Mouse (Mus musculus): ENCODE results near the gene Kpna7. TPM values are rescaled to one million over a fixed set of nuclear protein-coding genes. Genes with fewer than 3 reads are reported as not detected.
"Not testable (repeated sequence)": the region's sequence is repeated elsewhere in the genome, so short reads cannot be mapped to it uniquely, and the experiment has no call there.

Kpna7 gene
- polyA plus RNA-seq, 1 experiment from 2014 or later, result not detected

GRCm38 (mm10) chr5:145116916-145117315 lies 33.1 kb upstream of the Kpna7 start:
- Histone ChIP-seq H3K36me3 (no peaks in the 10 kb centered on the region), H3K4me3 (replicated peaks) (no peak overlapping the region), H3K27me3 (peaks cover 31% of the 10 kb centered on the region), H3K9ac (replicated peaks) (no peak overlapping the region), H3K27ac (no peak overlapping the region), H3K4me2 (replicated peaks) (no peak overlapping the region), H3K4me1 (replicated peaks) (peaks cover 14% of the 10 kb centered on the region), H3K9me3 (no peaks in the 10 kb centered on the region)
- no peak for ATAC-seq
- WGBS, result 44% methylated on average over 10 of the region's 10 CpGs

DNA sequence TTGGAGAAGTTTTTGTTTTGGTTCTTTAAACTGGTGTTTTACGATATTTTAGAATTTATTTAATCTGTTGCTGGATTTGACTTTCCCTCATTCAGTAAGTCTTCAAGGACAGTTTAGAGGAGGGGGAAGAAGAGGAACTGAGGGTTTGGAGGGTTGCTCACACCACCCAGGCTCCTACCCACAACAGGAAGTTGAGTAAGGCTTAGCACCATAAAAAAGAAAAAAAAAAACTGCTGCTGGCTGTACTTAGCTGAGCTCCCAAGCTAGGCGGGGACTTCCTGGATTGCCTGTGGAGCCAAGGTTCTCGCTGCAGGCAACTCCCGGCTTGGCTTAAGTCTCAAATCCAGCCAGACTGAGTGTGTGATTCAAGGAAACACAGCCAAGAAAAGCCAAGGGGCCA lies 32.5 kb upstream of the Kpna7 start:
- H3K9ac ChIP-seq (replicated peaks), result no peak overlapping the region
- no peak overlapping the region for H3K27ac ChIP-seq
- H3K9me3 ChIP-seq, result no peaks in the 10 kb centered on the region
- peaks cover 2% of the 10 kb centered on the region; the same call in 1 of the 2 replicates for H3K36me3 ChIP-seq
- ATAC-seq, result no peak
- no peak overlapping the region for H3K4me2 ChIP-seq (replicated peaks)
- H3K4me1 ChIP-seq (replicated peaks), result peaks cover 14% of the 10 kb centered on the region
- no peak overlapping the region for H3K4me3 ChIP-seq (replicated peaks)
- 66% methylated on average over 4 of the region's 4 CpGs for WGBS
- H3K27me3 ChIP-seq, result peaks cover 31% of the 10 kb centered on the region

GRCm38 (mm10) chr5:145115736-145116135 lies 31.9 kb upstream of the Kpna7 start:
- Histone ChIP-seq H3K27ac (no peak overlapping the region), H3K4me2 (replicated peaks) (no peak overlapping the region), H3K9ac (replicated peaks) (no peak overlapping the region), H3K36me3 (peaks cover 8% of the 10 kb centered on the region), H3K9me3 (no peaks in the 10 kb centered on the region), H3K27me3 (peaks cover 31% of the 10 kb centered on the region), H3K4me1 (replicated peaks) (peaks cover 14% of the 10 kb centered on the region), H3K4me3 (replicated peaks) (no peak overlapping the region)
- no peak for ATAC-seq
- 95% methylated on average over 5 of the region's 5 CpGs for WGBS

DNA sequence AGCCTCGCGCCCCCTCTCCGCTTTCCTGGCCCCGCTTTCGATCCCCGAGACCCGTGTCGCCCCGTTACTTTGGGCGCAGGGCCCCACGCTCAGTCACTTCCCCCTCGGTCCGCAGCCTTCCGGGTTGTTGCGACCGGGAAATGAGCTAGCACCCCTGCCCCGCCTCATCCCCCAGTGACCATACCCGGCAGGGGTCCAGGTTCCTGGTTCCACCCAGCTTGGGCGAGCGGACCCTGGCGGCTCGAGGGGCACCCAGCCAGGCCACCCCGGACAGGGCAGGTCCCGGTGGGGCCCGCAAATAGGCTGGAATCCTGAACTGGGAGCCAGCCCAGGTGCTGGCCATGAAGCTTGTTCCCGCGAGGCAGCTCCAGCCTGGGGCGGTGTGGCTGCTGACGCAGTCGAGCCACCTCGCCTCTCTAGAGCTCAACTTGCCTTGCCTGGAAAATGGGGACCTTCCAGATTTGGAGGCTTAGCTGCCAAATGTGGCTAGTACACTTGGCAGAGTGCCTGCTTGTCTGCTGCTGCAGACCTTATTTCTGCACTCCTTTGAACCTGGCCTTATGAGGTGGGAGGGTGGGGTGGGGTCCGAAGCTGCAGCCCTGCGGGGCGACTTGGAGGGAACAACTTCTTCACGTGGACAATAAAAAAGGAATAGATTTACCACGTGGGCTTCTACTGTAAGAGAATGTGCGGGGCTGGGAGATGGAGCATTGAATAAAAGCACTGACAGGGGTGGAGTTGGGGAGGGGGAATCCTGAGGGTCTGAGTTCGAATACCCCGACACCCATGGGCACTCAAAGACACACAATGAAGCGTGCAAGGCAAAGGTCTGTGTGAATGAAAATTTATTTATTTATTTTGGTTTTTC lies 31.0 kb upstream of the Kpna7 start:
- Histone ChIP-seq H3K9me3 (no peaks in the 10 kb centered on the region), H3K9ac (replicated peaks) (peak overlapping the region; percentile 56), H3K4me3 (replicated peaks) (peak overlapping the region; percentile 42), H3K27me3 (peaks cover 31% of the 10 kb centered on the region), H3K27ac (no peak overlapping the region), H3K36me3 (peaks cover 17% of the 10 kb centered on the region), H3K4me1 (replicated peaks) (peaks cover 14% of the 10 kb centered on the region), H3K4me2 (replicated peaks) (peak overlapping the region; percentile 57)
- ATAC-seq, result peak; percentile 47
- 21% methylated on average over 39 of the region's 40 CpGs for WGBS

DNA sequence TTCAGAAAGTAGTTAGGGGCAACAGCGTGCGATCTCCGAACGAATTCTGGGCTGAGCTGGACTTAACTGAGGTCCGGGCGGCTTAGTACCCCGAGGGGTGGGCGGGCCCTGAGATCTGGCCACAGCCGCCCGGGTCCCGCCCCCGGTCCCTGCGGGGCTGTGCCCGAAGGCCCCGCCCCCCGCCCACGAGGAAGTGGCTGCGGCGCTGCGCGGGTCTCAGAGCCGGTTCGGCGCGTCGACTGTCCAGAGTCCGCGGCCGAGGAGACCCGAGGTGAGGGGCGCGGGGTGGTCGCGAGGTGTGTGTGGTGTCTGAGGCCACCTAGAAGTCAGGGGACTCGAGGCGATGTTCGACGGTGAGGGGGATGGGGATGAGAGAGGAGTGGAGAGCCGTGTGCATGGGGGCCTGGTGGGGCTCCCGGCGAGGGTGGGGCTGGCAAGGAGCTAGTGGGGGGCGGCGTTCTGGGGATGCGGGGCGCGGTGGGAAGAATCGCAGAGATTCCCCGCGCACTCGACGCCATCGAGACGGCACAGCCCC lies 30.3 kb upstream of the Kpna7 start, which contains the start of gene Arpc1b:
Arpc1b (plus strand) TSS at position 145 of the 535 bp plus-strand sequence.
- 1% methylated on average over 45 of the region's 53 CpGs for WGBS
- Histone ChIP-seq H3K4me1 (replicated peaks) (peaks cover 14% of the 10 kb centered on the region), H3K9ac (replicated peaks) (peak within 1 kb of the TSS; percentile 56), H3K4me3 (replicated peaks) (peak within 1 kb of the TSS; percentile 42), H3K4me2 (replicated peaks) (peak within 1 kb of the TSS; percentile 57), H3K27me3 (peaks cover 31% of the 10 kb centered on the region), H3K36me3 (peaks cover 24% of the 10 kb centered on the region), H3K9me3 (no peaks in the 10 kb centered on the region), H3K27ac (no peak within 1 kb of the TSS)
- peak; percentile 63 for ATAC-seq

- Histone ChIP-seq H3K4me3 (replicated peaks) (peak overlapping the region; percentile 42; the same call in 1 of the 2 replicates), H3K4me1 (replicated peaks) (peaks cover 14% of the 10 kb centered on the region), H3K27me3 (peaks cover 31% of the 10 kb centered on the region), H3K9me3 (no peaks in the 10 kb centered on the region), H3K9ac (replicated peaks) (no peak overlapping the region), H3K36me3 (peaks cover 30% of the 10 kb centered on the region), H3K4me2 (replicated peaks) (peak overlapping the region; percentile 57; the same call in 1 of the 2 replicates), H3K27ac (no peak overlapping the region)
- WGBS, result 54% methylated on average over 2 of the region's 2 CpGs
- ATAC-seq, result no peak
These were observed 29.6 kb upstream of the Kpna7 start for GRCm38 (mm10) chr5:145113416-145113815.

DNA sequence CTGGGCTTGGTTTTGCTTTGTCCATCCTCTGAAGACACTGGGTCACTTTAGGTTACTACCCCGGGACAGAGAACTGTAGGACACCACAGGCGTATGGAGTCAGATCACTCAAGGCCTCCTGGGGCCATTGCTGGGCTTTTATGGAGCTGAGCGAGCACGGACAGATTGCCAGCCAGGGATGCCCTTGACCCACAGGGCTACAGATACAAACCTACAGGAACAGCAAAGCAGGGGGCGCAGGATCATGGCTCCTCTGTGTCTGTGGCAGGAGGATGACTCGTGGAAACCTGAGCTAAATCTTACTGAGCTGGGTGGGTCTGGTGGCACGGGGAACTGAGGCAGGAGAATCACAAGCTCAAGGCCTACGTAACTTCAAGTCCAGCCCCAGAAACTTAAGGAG lies 28.7 kb upstream of the Kpna7 start:
- H3K27me3 ChIP-seq, result peaks cover 31% of the 10 kb centered on the region
- H3K27ac ChIP-seq, result no peak overlapping the region
- no peak overlapping the region for H3K4me2 ChIP-seq (replicated peaks)
- ATAC-seq, result no peak
- 86% methylated on average over 8 of the region's 8 CpGs for WGBS
- peaks cover 14% of the 10 kb centered on the region for H3K4me1 ChIP-seq (replicated peaks)
- peaks cover 38% of the 10 kb centered on the region for H3K36me3 ChIP-seq
- no peak overlapping the region for H3K4me3 ChIP-seq (replicated peaks)
- H3K9me3 ChIP-seq, result no peaks in the 10 kb centered on the region
- no peak overlapping the region for H3K9ac ChIP-seq (replicated peaks)

GRCm38 (mm10) chr5:145110401-145110800 lies 26.6 kb upstream of the Kpna7 start:
- 93% methylated on average over 6 of the region's 6 CpGs for WGBS
- Histone ChIP-seq H3K9ac (replicated peaks) (no peak overlapping the region), H3K27ac (no peak overlapping the region), H3K4me3 (replicated peaks) (no peak overlapping the region), H3K36me3 (peaks cover 60% of the 10 kb centered on the region), H3K4me2 (replicated peaks) (no peak overlapping the region), H3K4me1 (replicated peaks) (peaks cover 14% of the 10 kb centered on the region), H3K9me3 (no peaks in the 10 kb centered on the region), H3K27me3 (peaks cover 22% of the 10 kb centered on the region)
- no peak for ATAC-seq

DNA sequence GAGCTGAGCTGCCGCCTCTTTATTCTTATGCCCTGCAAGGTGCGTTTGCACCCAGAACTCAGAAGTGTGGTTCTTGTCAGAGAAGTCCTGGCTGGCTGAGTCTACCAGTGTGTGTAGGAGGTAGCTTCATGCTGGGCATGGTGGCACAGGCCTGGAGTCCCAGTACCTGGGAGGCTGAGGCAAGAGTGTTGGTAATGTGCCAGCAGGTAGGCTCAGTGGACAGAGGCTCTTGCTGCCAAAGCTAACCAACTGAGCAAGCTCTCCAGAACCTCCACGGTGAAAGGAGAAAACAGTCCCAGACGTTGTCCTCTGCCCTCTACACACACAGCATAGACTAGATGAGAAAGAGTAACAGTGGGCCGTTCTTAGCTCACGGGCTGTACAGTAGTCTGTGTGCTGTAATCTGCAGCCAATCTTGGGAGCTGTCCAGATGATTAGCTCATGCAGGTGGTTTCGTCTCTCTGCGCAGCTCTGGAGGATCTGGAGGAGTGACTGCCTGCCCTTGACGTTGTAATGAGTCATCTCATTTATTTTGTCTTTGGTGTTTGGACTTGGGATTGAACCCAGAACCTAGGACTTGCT lies 22.0 kb upstream of the Kpna7 start:
- H3K9ac ChIP-seq (replicated peaks), result no peak overlapping the region
- 96% methylated on average over 9 of the region's 9 CpGs for WGBS
- ATAC-seq, result no peak

DNA sequence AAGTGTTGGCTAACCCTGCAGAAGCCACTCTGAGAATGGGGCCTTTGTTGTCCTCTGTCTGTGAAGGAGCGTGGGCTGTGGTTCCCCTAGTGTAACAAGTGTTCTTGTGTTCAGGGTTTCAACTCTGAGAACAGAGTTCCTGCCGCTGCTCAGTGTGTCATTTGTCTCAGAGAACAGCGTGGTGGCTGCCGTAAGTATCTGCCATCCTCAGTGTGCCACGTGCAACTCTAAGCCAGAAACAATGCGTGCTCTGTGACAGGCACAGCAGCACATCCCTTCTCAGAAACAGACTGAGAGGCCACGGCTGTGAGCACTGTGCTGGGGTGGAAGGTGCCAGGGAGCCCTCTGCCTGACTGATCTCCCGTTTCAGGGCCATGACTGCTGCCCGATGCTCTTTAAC lies 20.5 kb upstream of the Kpna7 start:
- H3K4me2 ChIP-seq (replicated peaks), result no peak overlapping the region
- H3K27me3 ChIP-seq, result no peaks in the 10 kb centered on the region
- ATAC-seq, result no peak
- H3K9me3 ChIP-seq, result no peaks in the 10 kb centered on the region
- H3K36me3 ChIP-seq, result peaks cover 97% of the 10 kb centered on the region
- no peak overlapping the region for H3K27ac ChIP-seq
- H3K9ac ChIP-seq (replicated peaks), result no peak overlapping the region
- no peak overlapping the region for H3K4me3 ChIP-seq (replicated peaks)
- WGBS, result 92% methylated on average over 9 of the region's 9 CpGs
- no peaks in the 10 kb centered on the region for H3K4me1 ChIP-seq (replicated peaks)

More for the DNA sequence above, 22.0 kb upstream of the Kpna7 start:
- Histone ChIP-seq H3K27ac (no peak overlapping the region), H3K4me2 (replicated peaks) (no peak overlapping the region), H3K4me3 (replicated peaks) (no peak overlapping the region), H3K9me3 (no peaks in the 10 kb centered on the region), H3K4me1 (replicated peaks) (no peaks in the 10 kb centered on the region), H3K36me3 (peaks cover 97% of the 10 kb centered on the region), H3K27me3 (no peaks in the 10 kb centered on the region)

GRCm38 (mm10) chr5:145102706-145103105 lies 18.9 kb upstream of the Kpna7 start:
- Histone ChIP-seq H3K27me3 (no peaks in the 10 kb centered on the region), H3K4me3 (replicated peaks) (no peak overlapping the region), H3K36me3 (peaks cover 96% of the 10 kb centered on the region), H3K9ac (replicated peaks) (no peak overlapping the region), H3K27ac (no peak overlapping the region), H3K9me3 (no peaks in the 10 kb centered on the region), H3K4me2 (replicated peaks) (no peak overlapping the region), H3K4me1 (replicated peaks) (no peaks in the 10 kb centered on the region)
- 97% methylated on average over 4 of the region's 4 CpGs for WGBS
- no peak for ATAC-seq

- not testable (repeated sequence) for H3K4me3 ChIP-seq (replicated peaks); H3K27me3 ChIP-seq; H3K4me1 ChIP-seq (replicated peaks); H3K27ac ChIP-seq; H3K9ac ChIP-seq (replicated peaks); ATAC-seq; H3K9me3 ChIP-seq; H3K4me2 ChIP-seq (replicated peaks)
- 98% methylated on average over 11 of the region's 11 CpGs for WGBS
- peaks cover 96% of the 10 kb centered on the region for H3K36me3 ChIP-seq
These were observed 17.6 kb upstream of the Kpna7 start for GRCm38 (mm10) chr5:145101451-145101850.
